Mouse (Mus musculus): ENCODE results near the gene Hoxc5.

- no peak for TF ChIP-seq CTCF (IDR thresholded peaks at IDR 0.05; ENCODE audit: control insufficient read depth, insufficient read depth, insufficient read length)
- no peak for TF ChIP-seq FOSL1 (IDR thresholded peaks at IDR 0.05; ENCODE audit: insufficient read depth, low read length, poor library complexity, severe bottlenecking)
- TF ChIP-seq MYOD1 (IDR thresholded peaks at IDR 0.05; ENCODE audit: control insufficient read depth, insufficient read length, low read depth): no peak
- no peak for TF ChIP-seq MYOG (IDR thresholded peaks at IDR 0.05; ENCODE audit: control insufficient read depth, extremely low read depth, insufficient read length)
- no peak for TF ChIP-seq MAX (IDR thresholded peaks at IDR 0.05)
- TF ChIP-seq CEBPB (IDR thresholded peaks at IDR 0.05; ENCODE audit: low read depth): no peak
Observed at GRCm38 (mm10) chr15:103051670-103052069, 84.4 kb downstream of the Hoxc5 start.

All from C2C12 (cell line).